Mouse (Mus musculus) cerebellum, adult 2 months (tissue): ENCODE measurements around the gene Cnot1.

Source experiments
- CTCF ChIP-seq: fragments of 200-500 bp; IDR thresholded peaks from 2 replicates; pipeline ENCODE4 v1.5.1; 2011; ENCODE audit warnings: low read depth, mild to moderate bottlenecking, control low read depth, low read length, moderate library complexity, borderline replicate concordance; ENCODE audit not compliant: insufficient read depth
- POLR2A ChIP-seq: fragments of 200-500 bp; IDR thresholded peaks from 2 replicates; pipeline ENCODE4 v1.6.1; 2011; ENCODE audit warnings: low read length, control low read depth, borderline replicate concordance; ENCODE audit not compliant: insufficient read depth

- TF ChIP-seq CTCF, result no peak
- no peak for TF ChIP-seq POLR2A
Observed at GRCm38 (mm10) chr8:95817597-95817996, 10.3 kb upstream of the Cnot1 start.
